Mouse (Mus musculus) inflammation-experienced regulatory T-cells, adult 16 weeks (primary cell): ENCODE data around the gene Olfr1230. TPM values are rescaled to one million over a fixed set of nuclear protein-coding genes. Genes with fewer than 3 reads are reported as not detected.

Source experiments
- polyA plus RNA-seq: library from polyadenylated mRNA; unstranded; fragments of 100-300 nt; shearing (Covaris generic); gene quantifications from one replicate; pipeline ENCODE4 v1.2.1, GENCODE M21; 2017

Gene Olfr1230
- polyA plus RNA-seq: not detected

GRCm38 (mm10) chr2:89297168-89297567, at the start of gene Olfr1230:
TSS of gene Olfr1230 (minus strand) at chr2:89297268.

DNA sequence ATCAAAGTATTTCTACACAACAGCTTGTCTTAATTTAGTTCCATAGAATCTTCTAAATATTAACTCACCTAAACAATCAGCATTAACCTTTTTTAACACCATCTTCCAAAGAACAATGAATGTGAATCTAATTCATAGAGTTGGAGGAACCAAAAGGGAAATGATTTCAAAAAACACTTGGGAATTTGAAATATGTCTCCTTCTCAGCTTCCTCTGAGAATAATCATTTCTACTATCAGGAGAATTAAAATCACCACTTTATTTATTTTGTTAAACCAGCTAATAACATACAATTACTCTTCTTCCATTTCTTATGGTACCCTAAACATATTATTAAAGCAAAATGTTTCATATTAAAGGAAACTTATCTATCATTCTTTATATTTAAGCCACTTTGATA, 45.2 kb upstream of the Olfr1230 start, which contains the start of gene Olfr1233:
TSS of gene Olfr1233 (minus strand) at position 101 of the 400 bp plus-strand sequence.

GRCm38 (mm10) chr2:89329575-89329974, 32.5 kb upstream of the Olfr1230 start, which contains the start of gene Olfr1232:
TSS of gene Olfr1232 (minus strand) at chr2:89329675.

DNA sequence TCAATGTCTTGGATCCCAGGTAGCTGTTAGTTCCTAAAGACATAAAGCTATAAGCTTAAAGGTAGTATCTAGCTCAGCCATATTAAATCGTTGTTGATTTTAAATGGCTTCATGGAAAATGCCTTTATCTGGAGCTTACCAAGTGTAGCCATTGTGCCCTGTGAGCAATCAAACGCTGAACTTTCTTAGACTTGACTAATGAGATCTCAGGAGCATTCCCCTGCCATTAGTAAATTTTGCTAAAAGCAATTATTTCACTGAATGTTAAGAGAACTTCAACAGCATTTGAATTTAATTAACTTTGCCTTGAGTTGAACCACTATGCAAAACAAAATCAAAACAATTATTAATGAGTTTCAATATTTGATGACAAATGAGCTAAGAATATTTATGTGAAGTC, 9.9 kb upstream of the Olfr1230 start, which contains the start of gene Olfr1231:
TSS of gene Olfr1231 (minus strand) at position 101 of the 400 bp plus-strand sequence.

GRCm38 (mm10) chr2:89287914-89288313, 9.2 kb downstream of the Olfr1230 start, which contains the start of gene Olfr1229:
TSS of gene Olfr1229 (minus strand) at chr2:89288014.

GRCm38 (mm10) chr2:89253962-89254361, 43.1 kb downstream of the Olfr1230 start, which contains the start of gene Olfr1228:
TSS of gene Olfr1228 (minus strand) at chr2:89254062.

Other genes with a start within 250 kb of the Olfr1230 start
- not detected for gene Olfr1218, start 236.1 kb downstream of the Olfr1230 start, polyA plus RNA-seq
- gene Olfr1219, start 213.8 kb downstream of the Olfr1230 start, polyA plus RNA-seq: not detected
- gene Olfr1220, start 190.4 kb downstream of the Olfr1230 start, polyA plus RNA-seq: not detected
- gene Olfr1221, start 180.0 kb downstream of the Olfr1230 start, polyA plus RNA-seq: not detected
- not detected for gene Olfr1222, start 164.2 kb downstream of the Olfr1230 start, polyA plus RNA-seq
- gene Olfr1223, start 145.7 kb downstream of the Olfr1230 start, polyA plus RNA-seq: not detected
- gene Olfr1224-ps1, start 133.2 kb downstream of the Olfr1230 start, polyA plus RNA-seq: not detected
- not detected for gene Olfr1225, start 122.6 kb downstream of the Olfr1230 start, polyA plus RNA-seq
- gene Olfr1226, start 97.2 kb downstream of the Olfr1230 start, polyA plus RNA-seq: not detected
- gene Olfr1228, start 43.2 kb downstream of the Olfr1230 start, polyA plus RNA-seq: not detected
- gene Olfr1229, start 9.3 kb downstream of the Olfr1230 start, polyA plus RNA-seq: not detected
- not detected for gene Olfr1231, start 9.8 kb upstream of the Olfr1230 start, polyA plus RNA-seq
- not detected for gene Olfr1232, start 32.4 kb upstream of the Olfr1230 start, polyA plus RNA-seq
- gene Olfr1233, start 45.1 kb upstream of the Olfr1230 start, polyA plus RNA-seq: not detected
- not detected for gene Olfr1234, start 67.6 kb upstream of the Olfr1230 start, polyA plus RNA-seq
- gene Olfr1238, start 112.4 kb upstream of the Olfr1230 start, polyA plus RNA-seq: not detected
- not detected for gene Olfr1239, start 123.1 kb upstream of the Olfr1230 start, polyA plus RNA-seq
- gene Olfr1240, start 145.7 kb upstream of the Olfr1230 start, polyA plus RNA-seq: not detected
- not detected for gene Olfr1241, start 189.9 kb upstream of the Olfr1230 start, polyA plus RNA-seq
- gene Olfr1242, start 201.1 kb upstream of the Olfr1230 start, polyA plus RNA-seq: not detected
- not detected for gene Olfr1243, start 234.2 kb upstream of the Olfr1230 start, polyA plus RNA-seq